Mouse (Mus musculus) A20 (cell line): ENCODE measurements at regions not wholly inside any gene's neighbourhood (a gene's known extent, or its start where the extent isn't known, plus 50 kb on each side); places are given as distances from the start of the nearest gene placed in this dataset.
"Not testable (repeated sequence)": the region's sequence is repeated elsewhere in the genome, so short reads cannot be mapped to it uniquely, and the experiment has no call there.

Experiments used
- DNase-seq: peaks from one replicate; pipeline ENCODE4 v3.0.0-alpha.2; 2011; ENCODE audit warnings: low read depth, low spot score

- DNase-seq, result no peak
Observed at GRCm38 (mm10) chr16:49409235-49409634, 289.8 kb upstream of the Ift57 start.

- DNase-seq, result no peak
Observed at GRCm38 (mm10) chr16:49430296-49430695, 268.7 kb upstream of the Ift57 start.

- DNase-seq, result no peak
Observed at GRCm38 (mm10) chr16:49431902-49432301, 267.1 kb upstream of the Ift57 start.

- DNase-seq, result peak; percentile 21
Observed at GRCm38 (mm10) chr16:49441225-49441624, 257.8 kb upstream of the Ift57 start.

GRCm38 (mm10) chr16:49447356-49447755 lies 251.7 kb upstream of the Ift57 start:
- DNase-seq, result not testable (repeated sequence)

- no peak for DNase-seq
Observed at GRCm38 (mm10) chr16:49493881-49494280, 205.2 kb upstream of the Ift57 start.

GRCm38 (mm10) chr16:49497521-49498010 lies 201.5 kb upstream of the Ift57 start:
- no peak for DNase-seq

GRCm38 (mm10) chr16:49500818-49501217 lies 198.2 kb upstream of the Ift57 start:
- DNase-seq, result peak; percentile 61

- peak; percentile 28 for DNase-seq
Observed at GRCm38 (mm10) chr16:49503897-49504413, 195.1 kb upstream of the Ift57 start.

- DNase-seq, result no peak
Observed at GRCm38 (mm10) chr16:49504669-49505068, 194.4 kb upstream of the Ift57 start.

GRCm38 (mm10) chr16:49505271-49505670 lies 193.8 kb upstream of the Ift57 start:
- DNase-seq, result no peak

GRCm38 (mm10) chr16:49518844-49519243 lies 180.2 kb upstream of the Ift57 start:
- no peak for DNase-seq

GRCm38 (mm10) chr16:49520411-49520810 lies 178.6 kb upstream of the Ift57 start:
- DNase-seq, result no peak

- no peak for DNase-seq
Observed at GRCm38 (mm10) chr16:49521685-49522084, 177.3 kb upstream of the Ift57 start.

GRCm38 (mm10) chr16:49522576-49522975 lies 176.5 kb upstream of the Ift57 start:
- no peak for DNase-seq

- not testable (repeated sequence) for DNase-seq
Observed at GRCm38 (mm10) chr16:49528618-49529017, 170.4 kb upstream of the Ift57 start.

GRCm38 (mm10) chr16:49529060-49529459 lies 170.0 kb upstream of the Ift57 start:
- peak; percentile 33 for DNase-seq

- no peak for DNase-seq
Observed at GRCm38 (mm10) chr16:49530051-49530450, 169.0 kb upstream of the Ift57 start.

- no peak for DNase-seq
Observed at GRCm38 (mm10) chr16:49532071-49532686, 166.9 kb upstream of the Ift57 start.

- no peak for DNase-seq
Observed at GRCm38 (mm10) chr16:49533498-49533998, 165.5 kb upstream of the Ift57 start.

- no peak for DNase-seq
Observed at GRCm38 (mm10) chr16:49550231-49550630, 148.8 kb upstream of the Ift57 start.

- DNase-seq, result no peak
Observed at GRCm38 (mm10) chr16:49570031-49570430, 129.0 kb upstream of the Ift57 start.

GRCm38 (mm10) chr16:49572485-49573170 lies 126.4 kb upstream of the Ift57 start:
- no peak for DNase-seq
